Mouse (Mus musculus) liver, adult 2 months (tissue): ENCODE measurements at regions not wholly inside any gene's neighbourhood (a gene's known extent, or its start where the extent isn't known, plus 50 kb on each side); places are given as distances from the start of the nearest gene placed in this dataset.
"Not testable (repeated sequence)": the region's sequence is repeated elsewhere in the genome, so short reads cannot be mapped to it uniquely, and the experiment has no call there.

Experiments used
- CTCF ChIP-seq: fragments of 200-500 bp; IDR thresholded peaks from 2 replicates; pipeline ENCODE4 v1.5.1; 2011; ENCODE audit warnings: low read depth, low read length, control low read depth
- POLR2A ChIP-seq: fragments of 200-500 bp; IDR thresholded peaks from 2 replicates; pipeline ENCODE4 v1.6.1; 2011; ENCODE audit warnings: low read length, control low read depth; ENCODE audit not compliant: insufficient read depth; ENCODE audit errors: extremely low read depth

DNA sequence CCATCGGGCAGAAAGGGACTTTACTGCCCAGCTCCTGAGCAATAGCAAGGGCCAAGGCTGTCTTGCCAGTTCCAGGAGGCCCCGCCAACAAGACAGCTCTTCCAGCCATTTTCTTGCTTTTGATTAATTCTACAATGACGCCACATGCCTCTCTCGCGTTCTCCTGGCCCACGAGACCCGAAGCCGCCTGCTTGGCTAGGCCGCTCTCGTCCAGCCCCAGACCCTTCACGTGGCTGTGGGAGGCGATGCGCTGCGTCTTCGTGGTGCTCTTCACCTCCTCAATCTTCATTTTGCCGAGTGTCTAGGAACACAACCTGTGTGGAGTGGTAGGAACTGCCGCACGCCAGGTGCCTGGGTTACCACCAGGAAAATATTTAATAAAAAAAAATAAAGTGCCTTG, 70.8 kb upstream of the Cfhr2 start:
- not testable (repeated sequence) for TF ChIP-seq CTCF, POLR2A
